Mouse (Mus musculus) hindbrain, embryonic 14.5 days (tissue): ENCODE measurements around the gene Rasgrp3. TPM values are rescaled to one million over a fixed set of nuclear protein-coding genes. Genes with fewer than 3 reads are reported as not detected.

Source experiments
- ATAC-seq: fragments of 200-750 bp; cut with Nextera tagmentation; 2 replicates; pipeline ENCODE4 v1.8.0; 2017; ENCODE audit warnings: moderate number of reproducible peaks, mild to moderate bottlenecking, moderate TSS enrichment, moderate library complexity; ENCODE audit not compliant: low FRiP score
- DNase-seq: peaks from one replicate; pipeline ENCODE4 v3.0.0-alpha.2; 2015; ENCODE audit warnings: low spot score
- H3K27ac ChIP-seq: fragments of 300-500 bp; sonication (generic); 2 replicates; pipeline ENCODE4 v1.5.1; 2014; ENCODE audit warnings: mild to moderate bottlenecking, moderate library complexity
- H3K27me3 ChIP-seq: fragments of 300-500 bp; sonication (generic); 2 replicates; pipeline ENCODE4 v1.6.1; 2014; ENCODE audit warnings: mild to moderate bottlenecking, low read length, mixed read lengths; ENCODE audit not compliant: control insufficient read depth, insufficient read depth
- H3K36me3 ChIP-seq: fragments of 300-500 bp; sonication (generic); replicated peaks from 2 replicates; pipeline ENCODE4 v1.6.1; 2014; ENCODE audit not compliant: control insufficient read depth, insufficient read depth
- H3K4me1 ChIP-seq: fragments of 300-500 bp; sonication (generic); replicated peaks from 2 replicates; pipeline ENCODE4 v1.6.1; 2014; ENCODE audit warnings: antibody characterized with exemption, low read length, mixed read lengths; ENCODE audit not compliant: control insufficient read depth, insufficient read depth
- H3K4me2 ChIP-seq: fragments of 300-500 bp; sonication (generic); replicated peaks from 2 replicates; pipeline ENCODE4 v1.6.1; 2014; ENCODE audit warnings: mild to moderate bottlenecking, moderate library complexity
- H3K4me3 ChIP-seq: fragments of 300-500 bp; sonication (generic); replicated peaks from 2 replicates; pipeline ENCODE4 v1.5.1; 2014; ENCODE audit warnings: mild to moderate bottlenecking, low read length
- H3K9ac ChIP-seq: fragments of 300-500 bp; sonication (generic); 2 replicates; pipeline ENCODE4 v1.6.1; 2014
- H3K9me3 ChIP-seq: fragments of 300-500 bp; sonication (generic); 2 replicates; pipeline ENCODE4 v1.6.1; 2016; ENCODE audit warnings: low read length; ENCODE audit not compliant: control insufficient read depth
- WGBS: fragments of 180-500 bp; shearing (Covaris S2); extraction: QIAGEN DNeasy Blood & Tissue Kit; methylation state at CpG from one replicate; pipeline ENCODE4 v1.1.7; 2014; 5-methylcytosine and 5-hydroxymethylcytosine counted together
- polyA plus RNA-seq: library from polyadenylated mRNA; unstranded; fragments of >200 nt; fragmentation: Nextera tagmentation; extraction: Ambion mirVana; gene quantifications from 2 replicates; pipeline ENCODE4 v1.2.1, GENCODE M21; 2014

The Rasgrp3 gene
- polyA plus RNA-seq, 1 experiment from 2014 or later: 8.6 TPM

DNA sequence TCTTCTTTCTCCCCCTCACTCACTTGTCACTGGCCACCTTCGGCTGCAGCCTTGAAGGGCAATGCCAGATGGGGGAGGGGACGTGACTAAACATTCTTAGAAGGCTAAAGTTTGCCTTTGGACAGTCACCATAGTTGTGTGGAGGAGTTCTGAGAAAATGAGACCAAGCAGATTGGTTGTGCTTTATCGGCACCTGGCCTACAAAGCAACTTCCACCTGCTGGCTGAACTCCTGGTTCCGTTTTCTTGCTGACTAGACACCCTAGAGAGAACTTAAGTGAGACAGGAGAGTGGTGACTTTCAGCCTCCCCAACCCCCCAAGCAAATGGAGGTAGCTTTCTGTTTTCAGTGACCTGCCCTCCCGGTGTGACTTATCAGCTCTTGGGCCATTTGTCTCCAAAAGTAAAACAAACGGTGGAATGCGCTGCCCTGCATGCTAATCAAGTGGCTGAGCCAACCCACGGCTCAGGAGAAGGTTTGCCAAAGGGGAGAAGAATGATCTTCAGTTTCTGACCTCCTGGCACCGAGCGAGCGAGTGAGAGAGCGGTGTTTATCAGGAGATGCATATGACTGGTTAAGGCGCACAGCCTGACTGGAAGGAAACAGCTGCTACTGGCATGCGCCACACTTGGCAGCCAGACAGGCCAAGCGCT is 29.4 kb downstream of the Rasgrp3 start:
- Histone ChIP-seq H3K9ac (no peak overlapping the region), H3K4me2 (peak overlapping the region; percentile 39), H3K4me1 (0 out of 2 replicates have a peak, but pooled peaks cover 6% of the 10 kb centered on the region), H3K27ac (no peak overlapping the region), H3K4me3 (no peak overlapping the region), H3K36me3 (no peaks in the 10 kb centered on the region), H3K9me3 (no peaks in the 10 kb centered on the region), H3K27me3 (0 out of 2 replicates have a peak, but pooled peaks cover 5% of the 10 kb centered on the region)
- DNase-seq (peak; percentile 70), ATAC-seq (peak; percentile 90)
- WGBS: 16% methylated on average over 15 of the region's 15 CpGs

DNA sequence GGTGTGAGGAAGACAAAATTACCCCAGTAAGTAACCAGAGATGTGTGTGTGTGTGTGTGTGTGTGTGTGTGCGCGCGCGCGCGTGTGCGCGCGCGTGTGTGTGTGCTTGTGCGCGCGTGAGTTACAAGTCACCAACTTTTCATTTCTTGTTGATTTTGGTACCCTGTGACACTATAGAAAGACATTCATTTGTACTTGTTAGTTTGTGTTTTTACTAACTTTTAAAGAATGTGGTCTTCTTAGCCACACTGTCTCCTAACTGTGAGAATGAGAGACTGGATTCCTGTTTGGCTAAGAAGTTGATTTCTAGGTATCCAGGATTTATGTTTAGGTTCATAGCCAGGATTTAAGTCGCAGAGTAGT is 29.9 kb downstream of the Rasgrp3 start:
- H3K36me3 ChIP-seq: no peaks in the 10 kb centered on the region
- DNase-seq: no peak

DNA sequence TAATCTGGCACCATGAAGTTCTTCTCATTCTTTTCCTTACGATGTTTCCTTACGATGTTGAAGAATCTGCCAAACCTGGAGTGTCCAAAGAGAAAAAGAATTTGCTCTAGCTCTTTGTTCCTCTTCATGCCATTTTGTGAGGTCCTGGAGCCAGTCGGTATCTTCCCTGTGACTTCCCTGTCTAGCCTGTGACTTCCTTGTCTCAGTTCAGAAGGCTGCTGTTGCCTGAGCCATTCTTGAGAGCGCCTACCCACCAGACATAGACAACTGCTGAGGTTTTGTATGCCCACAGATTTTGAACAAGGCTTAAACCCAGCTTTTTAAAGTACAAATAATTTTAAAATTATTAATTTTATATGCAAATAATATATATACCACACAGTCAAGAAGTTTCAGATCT is 31.3 kb downstream of the Rasgrp3 start:
- WGBS: 90% methylated on average over 4 of the region's 4 CpGs
- no peak overlapping the region for H3K9ac ChIP-seq
- H3K4me1 ChIP-seq: peaks cover 10% of the 10 kb centered on the region; the same call in 1 of the 2 replicates
- no peak overlapping the region for H3K4me3 ChIP-seq
- no peaks in the 10 kb centered on the region for H3K9me3 ChIP-seq
- DNase-seq (no peak), ATAC-seq (no peak)
- no peaks in the 10 kb centered on the region for H3K36me3 ChIP-seq
- no peak overlapping the region for H3K4me2 ChIP-seq
- H3K27me3 ChIP-seq: 0 out of 2 replicates have a peak, but pooled peaks cover 5% of the 10 kb centered on the region
- H3K27ac ChIP-seq: no peak overlapping the region

More for the DNA sequence above, 29.9 kb downstream of the Rasgrp3 start:
- 73% methylated on average over 14 of the region's 14 CpGs for WGBS
- H3K4me1 ChIP-seq: 0 out of 2 replicates have a peak, but pooled peaks cover 6% of the 10 kb centered on the region
- peak overlapping the region; percentile 39 for H3K4me2 ChIP-seq
- no peak overlapping the region for H3K9ac ChIP-seq
- H3K9me3 ChIP-seq: no peaks in the 10 kb centered on the region
- no peak for ATAC-seq
- H3K4me3 ChIP-seq: no peak overlapping the region
- no peak overlapping the region for H3K27ac ChIP-seq
- 0 out of 2 replicates have a peak, but pooled peaks cover 5% of the 10 kb centered on the region for H3K27me3 ChIP-seq

DNA sequence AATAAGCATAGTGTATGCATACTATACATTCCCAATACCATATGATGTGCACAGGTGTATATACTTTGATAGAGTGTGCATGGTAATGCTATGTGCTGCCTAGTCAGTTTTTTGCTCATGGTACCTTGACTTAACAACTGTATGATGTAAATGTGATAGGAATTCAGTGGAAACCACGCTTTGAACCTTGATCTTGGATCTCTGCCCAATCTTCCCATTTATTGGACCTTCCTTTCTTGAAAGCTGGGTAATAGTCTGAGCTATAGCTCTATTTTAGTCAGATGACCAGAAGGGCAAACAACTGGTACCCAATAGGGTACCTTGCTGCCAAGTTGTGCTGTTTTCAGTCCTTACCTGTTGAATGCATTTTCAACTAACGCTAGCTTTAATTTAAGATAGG is 31.8 kb downstream of the Rasgrp3 start:
- Histone ChIP-seq H3K27ac (no peak overlapping the region), H3K4me2 (no peak overlapping the region), H3K36me3 (no peaks in the 10 kb centered on the region), H3K9ac (no peak overlapping the region), H3K9me3 (no peaks in the 10 kb centered on the region), H3K27me3 (0 out of 2 replicates have a peak, but pooled peaks cover 5% of the 10 kb centered on the region), H3K4me3 (no peak overlapping the region), H3K4me1 (peaks cover 16% of the 10 kb centered on the region; the same call in 1 of the 2 replicates)
- ATAC-seq (no peak), DNase-seq (no peak)
- 93% methylated on average over 2 of the region's 2 CpGs for WGBS

DNA sequence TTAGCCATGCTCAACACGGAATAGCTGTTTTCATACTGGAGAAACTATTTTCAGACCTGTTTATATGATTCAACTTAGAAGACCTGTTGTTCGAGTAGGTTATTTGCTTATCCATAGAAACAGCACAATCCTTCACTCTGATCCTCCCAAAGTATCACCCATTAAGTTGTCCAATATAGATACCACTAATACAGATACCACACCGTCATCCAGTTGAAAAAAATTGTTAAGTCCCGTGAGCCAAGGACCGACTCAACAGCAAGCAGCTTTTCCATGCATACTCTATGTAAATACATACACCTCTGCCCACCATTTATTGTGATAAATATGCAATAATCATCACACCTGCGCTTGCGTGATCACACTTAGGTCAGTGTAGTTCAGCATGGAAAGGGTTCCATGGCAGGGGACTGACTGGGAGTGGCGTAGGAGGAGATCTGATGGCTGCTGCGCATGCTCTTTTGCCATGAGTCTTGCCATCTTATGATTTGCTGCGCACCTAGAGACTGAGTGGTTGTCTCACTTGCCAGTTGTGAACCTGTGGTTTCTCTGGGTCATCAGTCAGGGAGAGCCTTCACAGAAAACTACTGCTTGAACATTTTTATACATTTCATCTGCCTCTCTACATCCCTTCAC is 32.9 kb downstream of the Rasgrp3 start:
- Histone ChIP-seq H3K4me1 (peaks cover 19% of the 10 kb centered on the region; the same call in 1 of the 2 replicates), H3K4me3 (no peak overlapping the region), H3K27me3 (0 out of 2 replicates have a peak, but pooled peaks cover 5% of the 10 kb centered on the region), H3K36me3 (no peaks in the 10 kb centered on the region), H3K27ac (no peak overlapping the region), H3K4me2 (no peak overlapping the region), H3K9ac (no peak overlapping the region), H3K9me3 (no peaks in the 10 kb centered on the region)
- 97% methylated on average over 10 of the region's 10 CpGs for WGBS
- no peak for DNase-seq
- no peak for ATAC-seq

DNA sequence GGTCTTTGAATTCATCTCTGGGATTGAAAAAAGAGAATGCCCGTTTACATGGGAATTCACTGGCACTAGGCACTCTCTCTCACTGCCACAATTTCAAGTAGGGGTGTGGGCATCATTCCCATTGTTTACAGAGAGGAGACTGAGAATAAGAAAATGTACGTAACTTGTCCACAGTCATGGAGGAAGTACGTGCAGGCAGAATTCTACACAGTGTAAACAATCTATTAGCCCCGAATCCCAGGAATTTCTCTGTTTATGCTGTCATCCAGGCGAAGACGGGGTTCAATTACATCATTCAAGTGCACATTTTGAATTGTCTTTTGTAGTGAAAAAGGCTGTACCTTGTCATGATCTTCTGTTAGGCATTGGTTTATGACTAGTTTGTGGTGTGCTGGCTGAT is 34.6 kb downstream of the Rasgrp3 start:
- Histone ChIP-seq H3K27ac (no peak overlapping the region), H3K9me3 (no peaks in the 10 kb centered on the region), H3K36me3 (no peaks in the 10 kb centered on the region), H3K4me2 (no peak overlapping the region), H3K9ac (no peak overlapping the region), H3K4me3 (no peak overlapping the region), H3K4me1 (peaks cover 13% of the 10 kb centered on the region; the same call in 1 of the 2 replicates), H3K27me3 (0 out of 2 replicates have a peak, but pooled peaks cover under 1% of the 10 kb centered on the region)
- WGBS: 73% methylated on average over 6 of the region's 6 CpGs
- no peak for ATAC-seq
- no peak for DNase-seq

DNA sequence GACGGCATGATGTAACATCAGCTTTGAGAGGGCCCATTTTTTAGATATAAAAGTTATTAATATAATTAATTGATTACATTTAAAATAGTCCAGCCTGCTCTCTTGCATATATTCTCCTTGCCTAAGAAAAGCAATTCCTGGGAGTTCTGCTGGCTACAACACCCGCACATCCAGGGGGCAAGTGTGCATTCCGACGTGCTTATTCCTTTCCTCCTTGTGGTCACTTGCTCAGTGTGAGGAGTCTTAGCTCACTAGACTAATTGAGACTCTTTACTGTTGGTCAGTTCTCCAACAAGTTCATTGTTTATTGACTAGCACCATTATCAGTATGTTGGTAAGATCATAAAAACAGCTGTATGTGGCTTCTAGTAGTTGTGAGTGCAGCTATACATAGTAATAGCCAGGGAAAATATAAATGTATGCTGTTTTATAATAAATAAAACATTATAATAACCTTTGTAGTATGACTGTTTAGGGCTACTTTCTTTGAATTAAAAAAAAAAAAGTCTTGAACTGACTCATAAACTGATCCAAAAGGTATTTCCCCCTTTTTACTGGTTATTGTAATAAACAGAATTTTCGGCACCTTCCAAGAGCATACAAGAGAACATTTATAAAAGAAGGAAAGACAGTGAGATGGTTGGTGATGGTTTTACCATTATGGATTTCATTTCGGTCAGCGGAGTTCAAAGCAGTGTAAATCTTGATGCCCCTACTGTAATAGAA is 35.4 kb downstream of the Rasgrp3 start:
- Histone ChIP-seq H3K27me3 (no peaks in the 10 kb centered on the region), H3K9ac (no peak overlapping the region), H3K27ac (no peak overlapping the region), H3K4me3 (no peak overlapping the region), H3K4me1 (peaks cover 13% of the 10 kb centered on the region; the same call in 1 of the 2 replicates), H3K36me3 (no peaks in the 10 kb centered on the region), H3K4me2 (no peak overlapping the region), H3K9me3 (no peaks in the 10 kb centered on the region)
- ATAC-seq: no peak
- no peak for DNase-seq
- WGBS: 93% methylated on average over 7 of the region's 7 CpGs

DNA sequence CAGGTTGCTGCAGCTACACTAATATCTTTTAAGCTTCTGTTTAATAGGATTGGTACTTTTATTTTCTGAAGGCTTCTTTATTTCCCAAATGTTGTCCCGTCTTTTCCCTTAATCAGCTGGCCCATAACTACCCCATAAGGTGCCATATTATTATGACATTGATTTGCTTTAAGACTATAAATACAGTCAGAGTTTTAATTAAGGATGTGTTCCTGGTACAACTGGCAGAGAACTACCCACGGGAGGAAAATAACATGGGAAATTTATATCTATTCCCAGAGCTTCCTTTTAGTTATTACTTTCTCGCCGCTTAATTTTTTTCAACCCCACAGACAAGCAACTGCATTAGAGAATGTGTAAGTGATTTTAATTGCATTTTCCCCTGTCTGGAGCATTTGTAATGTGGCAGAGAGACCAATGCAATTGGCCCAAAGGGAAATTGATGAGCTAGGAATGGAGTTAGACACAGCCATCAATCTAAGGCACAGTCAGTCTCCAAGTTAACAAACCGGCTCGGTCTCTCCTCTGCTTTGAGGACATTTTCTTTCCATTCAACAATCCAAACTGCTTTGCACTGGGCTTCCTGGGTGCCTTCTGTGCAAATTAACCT is 36.1 kb downstream of the Rasgrp3 start:
- Histone ChIP-seq H3K9me3 (no peaks in the 10 kb centered on the region), H3K36me3 (no peaks in the 10 kb centered on the region), H3K4me1 (peaks cover 13% of the 10 kb centered on the region; the same call in 1 of the 2 replicates), H3K27me3 (no peaks in the 10 kb centered on the region), H3K4me3 (no peak overlapping the region), H3K4me2 (no peak overlapping the region), H3K27ac (peak overlapping the region; percentile 21; the same call in 1 of the 2 replicates), H3K9ac (no peak overlapping the region)
- ATAC-seq: peak; percentile 73
- WGBS: 51% methylated on average over 6 of the region's 6 CpGs
- DNase-seq: peak; percentile 45

DNA sequence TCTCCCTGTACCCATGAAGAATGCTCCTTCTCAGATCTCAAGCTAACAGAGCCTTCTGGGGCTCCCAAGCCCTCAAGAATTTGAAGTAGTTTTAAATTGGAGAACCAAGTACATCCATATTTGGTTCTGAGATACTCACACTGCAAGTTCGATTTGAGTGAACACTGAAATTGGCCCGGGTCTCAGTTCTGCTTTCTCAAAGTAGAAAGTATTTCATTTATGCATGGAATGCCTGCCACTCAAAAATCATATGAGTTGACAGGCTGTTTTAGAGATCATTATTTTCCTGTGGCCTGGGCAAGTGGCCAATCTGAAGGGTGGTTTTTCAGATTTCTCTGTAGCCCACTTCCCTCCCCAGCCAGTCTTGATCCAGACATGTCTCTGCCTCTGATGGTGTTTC is 36.7 kb downstream of the Rasgrp3 start:
- H3K9ac ChIP-seq: no peak overlapping the region
- no peak overlapping the region for H3K4me3 ChIP-seq
- H3K27me3 ChIP-seq: no peaks in the 10 kb centered on the region
- no peaks in the 10 kb centered on the region for H3K9me3 ChIP-seq
- DNase-seq (no peak), ATAC-seq (no peak)
- H3K36me3 ChIP-seq: no peaks in the 10 kb centered on the region
- peak overlapping the region; percentile 21; the same call in 1 of the 2 replicates for H3K27ac ChIP-seq
- no peak overlapping the region for H3K4me2 ChIP-seq
- WGBS: 81% methylated on average over 2 of the region's 2 CpGs
- H3K4me1 ChIP-seq: peaks cover 13% of the 10 kb centered on the region; the same call in 1 of the 2 replicates
